Mouse (Mus musculus): Measurements from ENCODE around the gene Plk3.
"Not testable (repeated sequence)": the region's sequence is repeated elsewhere in the genome, so short reads cannot be mapped to it uniquely, and the experiment has no call there.

Plk3 gene

DNA sequence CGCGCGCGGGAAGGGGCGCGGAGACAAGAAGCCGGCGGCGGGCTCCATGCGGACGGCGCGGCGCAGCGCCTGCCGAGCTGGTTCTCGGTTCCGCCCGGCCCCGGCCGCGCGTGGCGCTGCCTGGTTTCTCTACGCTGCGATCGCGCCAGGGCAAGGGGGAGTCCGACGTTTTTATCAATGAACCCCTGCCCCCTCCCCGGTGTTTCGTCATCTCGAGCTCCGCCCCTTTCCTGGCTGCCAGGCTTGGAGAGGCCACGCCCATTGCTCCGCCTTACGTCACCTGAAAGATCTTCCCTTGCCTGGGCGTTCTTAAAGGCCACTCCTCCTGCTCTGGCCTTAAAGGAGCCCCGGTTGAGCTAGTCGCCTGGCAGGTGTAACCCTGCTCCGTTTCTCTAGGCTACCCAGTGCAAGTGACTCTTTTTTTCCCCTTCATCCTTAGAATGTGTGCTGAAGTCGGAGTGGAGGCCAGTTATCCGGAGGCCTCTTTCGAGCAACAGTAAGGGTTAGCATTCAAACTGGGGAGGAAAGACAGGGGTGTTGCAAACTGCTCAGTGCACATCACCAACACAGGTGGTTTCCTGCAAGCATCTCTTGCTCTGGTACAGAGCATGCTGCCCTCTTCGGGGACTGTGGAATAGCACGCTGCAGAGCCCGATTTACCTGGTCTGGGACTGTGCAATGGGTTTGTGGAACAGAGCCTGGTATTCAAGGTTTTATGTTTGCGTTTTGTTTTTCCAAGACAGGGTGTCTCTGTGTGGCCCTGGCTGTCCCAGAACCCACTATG is at the start of gene Plk3:
Gene Plk3, minus strand, starts transcription at position 147 of the 784 bp plus-strand sequence.
- peak; percentile 95 to 96 for DNase-seq (ENCODE audit: low spot score in 2 of 2)

DNA sequence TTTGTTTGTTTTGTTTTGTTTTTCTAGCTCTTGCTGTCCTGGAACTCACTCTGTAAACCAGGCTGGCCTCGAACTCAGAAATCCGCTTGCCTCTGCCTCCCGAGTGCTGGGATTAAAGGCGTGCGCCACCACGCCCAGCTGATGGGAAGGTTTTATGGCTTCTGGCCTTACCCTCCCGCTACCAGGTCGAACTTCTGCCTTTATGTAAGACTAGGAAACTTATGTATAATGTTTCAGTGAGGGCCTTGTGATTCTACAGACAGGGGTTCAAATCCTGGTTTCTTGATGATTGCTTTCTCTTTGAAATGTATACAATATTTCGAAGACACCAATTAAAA is 49.0 kb upstream of the Plk3 start:
- not testable (repeated sequence) for DNase-seq (ENCODE audit: low spot score in 2 of 2)

DNA sequence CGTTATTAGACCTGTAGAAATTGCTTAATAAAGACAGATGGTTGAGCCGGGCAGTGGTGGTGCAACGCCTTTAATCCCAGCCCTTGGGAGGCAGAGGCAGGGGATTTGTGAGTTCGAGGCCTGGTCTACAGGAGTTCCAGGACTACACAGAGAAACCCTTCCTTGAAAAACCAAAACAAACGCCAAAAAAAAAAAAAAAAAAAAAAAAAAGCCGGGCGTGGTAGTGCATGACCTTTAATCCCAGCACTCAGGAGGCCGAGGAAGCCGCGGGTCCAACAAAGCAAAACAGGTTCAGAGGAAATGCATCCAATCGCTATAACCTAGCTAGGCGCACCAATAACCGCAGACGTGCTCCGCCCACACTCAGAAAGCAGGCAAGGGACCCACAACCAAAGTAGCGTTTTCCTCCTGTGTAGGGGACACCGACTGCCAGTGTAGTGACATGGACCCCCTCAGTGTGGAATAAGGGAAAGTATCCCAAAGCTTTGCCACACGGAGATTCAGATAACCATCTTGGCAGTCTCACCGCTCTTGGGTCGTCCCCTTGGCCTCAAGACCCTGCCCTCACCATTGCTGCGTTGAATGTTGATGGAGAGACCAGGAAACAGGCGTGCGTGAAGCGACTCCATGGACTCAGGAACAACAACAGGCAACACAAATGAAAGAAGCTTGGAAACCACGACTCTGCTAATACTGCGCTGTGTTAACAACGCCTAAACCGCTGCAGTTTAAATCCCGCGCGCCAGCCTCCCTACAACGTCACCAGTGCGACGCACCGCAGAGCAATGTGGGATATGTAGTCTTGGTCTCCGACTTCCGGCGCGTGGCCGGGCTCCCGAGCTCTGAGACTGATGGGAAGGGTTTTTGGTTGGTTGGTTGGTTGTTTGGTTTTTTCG is 48.3 kb upstream of the Plk3 start, which contains the start of gene Kif2c:
Gene Kif2c, minus strand, starts transcription at position 777 of the 896 bp plus-strand sequence.
- peak; percentile 82 to 90 for DNase-seq (ENCODE audit: low spot score in 2 of 2)

DNA sequence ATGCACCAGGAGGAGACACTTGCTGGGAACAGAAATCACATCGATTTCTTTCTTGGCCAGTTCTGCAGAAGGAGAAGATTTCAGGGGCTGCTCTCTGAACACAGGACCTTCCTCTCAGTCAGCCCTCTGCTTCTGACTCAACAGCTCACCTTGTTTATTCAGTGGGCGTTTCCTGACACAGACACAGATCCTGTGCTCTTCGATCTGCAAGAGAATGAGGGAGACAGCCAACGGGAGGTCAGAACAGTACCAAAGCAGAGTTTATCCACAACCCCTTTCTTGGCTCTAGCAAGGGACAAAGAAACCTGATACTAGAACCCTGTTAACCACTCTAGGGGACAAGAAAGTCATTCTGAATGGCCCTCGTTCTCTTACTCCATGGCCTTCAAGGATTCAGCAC is 36.2 kb upstream of the Plk3 start:
- DNase-seq (ENCODE audit: low spot score in 2 of 2), result no peak

- DNase-seq (ENCODE audit: low spot score in 2 of 2), result no peak
Observed at GRCm38 (mm10) chr4:117161183-117161582, 27.4 kb upstream of the Plk3 start.

GRCm38 (mm10) chr4:117159666-117160065 is 25.9 kb upstream of the Plk3 start:
- DNase-seq (ENCODE audit: low spot score in 2 of 2), result no peak

DNA sequence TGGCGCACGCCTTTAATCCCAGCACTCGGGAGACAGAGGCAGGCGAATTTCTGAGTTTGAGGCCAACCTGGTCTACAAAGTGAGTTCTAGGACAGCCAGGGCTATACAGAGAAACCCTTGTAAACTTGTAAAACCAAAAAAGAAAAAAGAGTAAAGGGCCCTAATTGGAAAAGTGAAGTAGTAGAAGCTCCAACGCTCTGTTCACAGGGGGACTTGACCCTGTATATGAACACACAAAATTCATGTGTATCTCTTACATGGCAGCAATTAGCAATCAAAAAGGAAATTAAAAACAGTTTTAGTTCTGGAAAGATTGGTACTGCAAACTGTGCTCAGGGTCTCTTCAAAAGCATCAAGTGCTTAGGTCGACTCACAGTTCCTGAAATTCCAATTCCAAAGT is 22.6 kb upstream of the Plk3 start:
- no peak for DNase-seq (ENCODE audit: low spot score in 2 of 2)

DNA sequence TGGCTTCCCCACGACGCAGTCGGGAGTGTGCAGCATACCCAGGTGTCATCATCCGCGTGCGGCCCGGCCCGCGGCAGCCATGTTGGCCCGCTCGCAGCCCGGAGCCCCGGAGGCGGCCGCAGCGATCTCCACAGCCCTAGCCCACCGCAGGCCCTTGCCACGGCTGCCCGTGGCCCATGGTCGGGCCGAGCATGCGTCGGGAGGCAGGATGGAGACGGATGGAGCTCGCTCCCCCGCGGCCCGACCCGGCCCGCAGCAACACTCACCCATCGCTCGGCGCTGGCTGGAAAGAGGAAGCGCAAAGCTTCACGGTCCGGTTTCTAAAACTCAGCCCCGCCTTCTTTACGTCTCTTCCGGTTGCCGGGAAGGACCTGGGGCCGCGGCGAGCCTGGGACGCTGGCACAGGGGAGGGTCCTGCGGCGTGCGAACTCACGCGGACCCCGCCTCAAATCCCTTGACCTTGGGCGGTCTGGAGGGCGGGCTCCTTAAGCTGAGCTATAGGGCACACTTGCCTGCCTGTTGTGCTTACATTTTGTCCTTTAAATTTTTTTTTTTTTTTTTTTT is 22.1 kb upstream of the Plk3 start, which contains the start of gene Rps8:
Gene Rps8, minus strand, starts transcription at position 452 of the 564 bp plus-strand sequence.
- DNase-seq (ENCODE audit: low spot score in 2 of 2), result peak; percentile 67 to 72

DNA sequence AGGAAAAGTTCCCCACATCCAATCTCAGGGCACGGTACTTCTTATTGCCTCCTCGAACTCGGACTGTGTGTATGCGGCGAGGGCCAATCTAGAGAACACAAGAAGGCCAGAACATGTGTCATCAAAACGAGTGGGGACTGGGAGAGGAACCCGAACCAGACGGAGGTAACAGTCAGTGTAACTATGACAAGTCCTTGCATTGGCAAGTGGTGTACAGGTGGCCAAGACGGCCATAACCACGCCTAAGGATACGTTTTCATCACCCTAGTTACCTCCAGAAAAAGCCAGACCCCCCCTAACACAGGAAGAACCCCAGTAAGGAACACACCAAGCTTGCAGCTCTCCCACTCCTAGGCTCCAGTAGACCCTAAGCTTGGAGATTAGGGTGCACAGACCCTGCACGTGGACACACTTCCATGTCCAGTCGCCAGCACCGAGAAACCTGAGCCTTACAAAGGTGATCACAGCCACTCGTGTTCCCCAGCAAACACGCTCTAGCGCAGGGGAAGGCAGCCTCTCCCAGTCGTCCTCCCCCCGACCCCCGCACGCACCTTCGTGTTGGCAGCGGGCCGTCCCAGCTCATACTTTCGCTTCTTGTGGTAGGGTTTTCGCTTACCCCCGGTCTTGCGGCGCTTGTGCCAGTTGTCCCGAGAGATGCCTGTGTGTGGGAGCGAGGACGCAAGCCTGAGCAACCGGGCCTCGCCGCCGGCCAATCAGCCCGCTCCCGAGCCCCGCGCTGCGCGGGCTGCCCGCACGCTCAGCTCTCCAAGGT is 21.4 kb upstream of the Plk3 start:
- no peak for DNase-seq (ENCODE audit: low spot score in 2 of 2)

GRCm38 (mm10) chr4:117152714-117153113 is 19.0 kb upstream of the Plk3 start:
- DNase-seq (ENCODE audit: low spot score in 2 of 2), result no peak

- DNase-seq (ENCODE audit: low spot score in 2 of 2), result no peak
Observed at GRCm38 (mm10) chr4:117151416-117151815, 17.7 kb upstream of the Plk3 start.

GRCm38 (mm10) chr4:117150212-117150733 is 16.5 kb upstream of the Plk3 start:
- DNase-seq (ENCODE audit: low spot score in 2 of 2), result no peak

GRCm38 (mm10) chr4:117149291-117150211 is 15.8 kb upstream of the Plk3 start:
- no peak for DNase-seq (ENCODE audit: low spot score in 2 of 2)

GRCm38 (mm10) chr4:117148815-117149214 is 15.1 kb upstream of the Plk3 start:
- no peak for DNase-seq (ENCODE audit: low spot score in 2 of 2)

DNA sequence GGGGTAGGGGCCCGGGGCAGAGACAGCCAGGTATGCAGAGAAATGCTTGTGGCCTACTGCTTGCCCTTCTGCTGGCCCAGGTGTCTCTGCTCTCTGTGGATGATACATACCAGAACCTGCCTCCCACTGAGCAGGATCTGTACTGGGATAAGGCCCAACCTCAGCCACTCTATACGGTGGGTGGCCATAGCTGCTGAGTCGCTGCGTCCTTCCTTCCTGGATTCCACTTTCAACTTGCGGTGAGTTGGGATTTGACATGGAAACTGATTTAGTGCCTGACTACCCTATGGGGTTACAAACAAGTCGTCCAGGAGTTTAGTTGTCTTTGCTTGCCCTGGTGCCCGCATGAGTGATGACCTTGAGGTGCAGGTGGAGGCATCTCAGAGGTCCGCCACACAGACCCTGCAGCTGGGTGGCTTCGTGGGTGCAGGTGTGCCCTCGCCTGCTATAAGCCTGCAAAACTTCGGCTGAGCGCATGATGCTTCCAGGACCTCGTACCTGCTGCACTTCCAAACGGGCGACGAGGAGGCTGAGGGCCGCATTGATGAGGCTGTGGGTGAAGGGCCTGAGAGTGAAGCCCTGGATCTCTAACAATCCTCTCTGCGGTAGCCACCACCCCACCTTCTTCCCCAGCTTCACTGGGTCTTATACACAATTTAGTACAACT is 14.4 kb upstream of the Plk3 start:
- DNase-seq (ENCODE audit: low spot score in 2 of 2), result no peak

DNA sequence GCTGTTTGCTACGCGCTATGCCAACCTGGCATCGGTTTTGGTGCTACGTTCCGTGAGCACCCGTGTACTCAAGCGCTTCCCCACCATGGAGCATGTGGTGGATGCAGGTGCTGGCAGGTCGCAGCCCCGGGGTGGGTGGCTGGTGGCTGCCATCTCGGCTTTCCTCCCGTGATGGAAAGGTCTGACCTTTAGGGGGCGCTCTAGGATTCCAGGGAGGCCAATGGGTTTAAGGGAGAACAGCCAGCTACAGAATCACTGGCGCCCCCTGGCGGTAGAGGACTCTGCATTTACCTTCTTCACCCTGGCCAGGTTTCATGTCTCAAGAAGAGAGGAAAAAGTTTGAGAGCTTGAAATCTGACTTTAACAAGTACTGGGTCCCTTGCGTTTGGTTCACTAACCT is 12.4 kb upstream of the Plk3 start:
- DNase-seq (ENCODE audit: low spot score in 2 of 2), result peak; percentile 80 to 97

GRCm38 (mm10) chr4:117145248-117145647 is 11.5 kb upstream of the Plk3 start:
- DNase-seq (ENCODE audit: low spot score in 2 of 2), result no peak

DNA sequence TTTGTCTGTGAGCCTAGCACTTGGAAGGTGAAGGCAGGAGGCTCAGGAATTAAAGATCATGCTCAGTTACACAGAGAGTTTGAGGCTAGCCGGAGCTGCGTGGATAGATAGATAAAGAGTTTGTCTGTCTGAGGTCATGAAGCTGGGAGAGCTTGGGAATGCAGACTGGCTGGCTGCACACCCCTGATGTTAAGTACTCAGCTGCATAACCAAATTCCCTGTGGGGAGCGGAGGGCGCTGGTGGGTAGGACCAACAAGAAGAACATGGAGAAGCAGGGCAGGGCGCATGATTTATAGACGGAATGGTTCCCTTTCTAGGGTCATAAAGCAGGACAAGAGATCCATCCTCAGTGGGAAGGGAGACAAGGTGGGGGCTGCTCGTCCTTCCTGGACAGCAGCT is 9.3 kb upstream of the Plk3 start:
- no peak for DNase-seq (ENCODE audit: low spot score in 2 of 2)

- no peak for DNase-seq (ENCODE audit: low spot score in 2 of 2)
Observed at GRCm38 (mm10) chr4:117140613-117141012, 6.8 kb upstream of the Plk3 start.

DNA sequence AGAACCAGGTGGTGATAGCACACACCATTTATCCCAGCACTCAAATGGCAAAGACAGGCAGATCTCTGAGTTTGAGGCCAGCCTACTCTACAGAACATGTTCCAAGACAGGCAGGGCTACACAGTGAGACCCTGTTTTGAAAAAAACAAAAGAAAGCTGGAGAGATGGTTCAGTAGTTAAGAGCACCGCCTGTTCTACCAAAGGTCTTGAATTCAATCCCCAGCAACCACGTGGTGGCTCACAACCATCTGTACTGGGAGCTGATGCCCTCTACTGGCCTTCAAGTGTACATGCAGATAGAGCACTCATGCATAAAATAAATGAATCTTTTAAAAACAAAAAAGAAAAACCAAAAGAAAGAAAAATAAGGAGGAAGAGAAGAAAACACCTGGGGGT is 5.5 kb upstream of the Plk3 start:
- DNase-seq (ENCODE audit: low spot score in 2 of 2), result peak in 1 of 2 experiments; percentile 60

All from thymus, postnatal 10 days (tissue).